Mouse (Mus musculus): ENCODE measurements around the gene Atxn1.

- no peak for TF ChIP-seq CTCF (IDR thresholded peaks at IDR 0.05)
- no peak for TF ChIP-seq EP300 (IDR thresholded peaks at IDR 0.05)
Measured at GRCm38 (mm10) chr13:45662852-45663251, 302.0 kb downstream of the Atxn1 start.

Data from lung, postnatal 0 days (tissue).